Mouse (Mus musculus): ENCODE data around the gene Slc22a8.

The Slc22a8 gene

GRCm38 (mm10) chr19:8599229-8599628 lies 8.2 kb downstream of the Slc22a8 start:
- no peak for DNase-seq (ENCODE audit: low spot score)

- DNase-seq (ENCODE audit: low spot score): no peak
These were observed 10.9 kb downstream of the Slc22a8 start for GRCm38 (mm10) chr19:8601922-8602321.

GRCm38 (mm10) chr19:8602914-8603313 lies 11.9 kb downstream of the Slc22a8 start:
- no peak for DNase-seq (ENCODE audit: low spot score)

DNA sequence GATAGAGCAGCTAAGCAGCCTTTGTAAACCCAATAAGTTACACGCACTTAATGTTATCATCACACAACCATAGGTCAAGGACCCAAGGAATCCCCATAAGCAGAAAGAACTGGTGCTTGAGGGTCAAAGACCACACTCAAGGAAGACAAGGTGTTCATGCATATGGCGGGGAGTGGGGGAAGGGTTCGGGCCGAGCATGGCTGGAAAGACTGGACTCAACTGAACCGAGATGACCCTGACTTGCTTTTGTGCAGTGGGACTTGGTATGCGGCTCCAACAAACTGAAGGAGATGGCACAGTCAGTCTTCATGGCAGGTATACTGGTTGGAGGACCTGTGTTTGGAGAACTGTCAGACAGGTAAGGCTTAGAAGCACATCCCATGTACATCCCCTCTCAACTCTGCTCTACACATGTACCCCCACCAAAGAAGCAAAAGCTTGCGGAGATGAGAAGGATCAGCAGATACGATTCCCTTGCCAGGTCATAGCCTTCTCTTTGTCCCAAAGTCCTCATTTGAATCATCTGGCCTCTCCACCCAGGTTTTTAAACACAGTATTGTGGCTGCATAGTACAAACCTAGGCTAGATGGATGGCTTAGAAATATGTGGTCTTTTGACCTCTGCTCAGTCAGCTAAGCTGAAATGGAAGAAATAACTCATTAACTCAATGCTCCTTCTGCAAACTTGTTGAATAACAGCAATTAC lies 13.6 kb downstream of the Slc22a8 start:
- no peak for DNase-seq (ENCODE audit: low spot score)

- no peak for DNase-seq (ENCODE audit: low spot score)
These were observed 14.1 kb downstream of the Slc22a8 start for GRCm38 (mm10) chr19:8605241-8605558.

GRCm38 (mm10) chr19:8611358-8612123 lies 20.5 kb downstream of the Slc22a8 start:
- DNase-seq (ENCODE audit: low spot score): no peak

GRCm38 (mm10) chr19:8613111-8613510 lies 22.1 kb downstream of the Slc22a8 start:
- DNase-seq (ENCODE audit: low spot score): no peak

DNA sequence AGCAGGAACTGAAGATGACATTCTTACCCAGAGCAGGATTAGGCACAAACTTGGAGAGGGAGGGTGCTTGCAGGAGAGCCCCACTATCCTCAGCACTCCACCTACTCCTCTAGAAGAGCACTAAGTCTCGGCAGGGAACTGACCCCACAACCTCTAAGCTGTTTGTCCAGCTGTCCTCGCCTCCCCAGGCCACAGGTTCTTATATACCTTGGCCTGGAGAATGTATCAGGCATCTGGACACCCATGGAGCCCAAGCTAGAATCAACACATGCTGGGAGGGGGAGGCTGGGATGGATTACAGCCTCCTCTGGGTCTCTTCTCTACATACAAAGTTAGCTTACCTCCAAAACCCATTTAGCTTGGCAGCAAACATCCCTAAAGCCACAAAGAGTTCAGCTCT lies 23.3 kb downstream of the Slc22a8 start:
- no peak for DNase-seq (ENCODE audit: low spot score)

DNA sequence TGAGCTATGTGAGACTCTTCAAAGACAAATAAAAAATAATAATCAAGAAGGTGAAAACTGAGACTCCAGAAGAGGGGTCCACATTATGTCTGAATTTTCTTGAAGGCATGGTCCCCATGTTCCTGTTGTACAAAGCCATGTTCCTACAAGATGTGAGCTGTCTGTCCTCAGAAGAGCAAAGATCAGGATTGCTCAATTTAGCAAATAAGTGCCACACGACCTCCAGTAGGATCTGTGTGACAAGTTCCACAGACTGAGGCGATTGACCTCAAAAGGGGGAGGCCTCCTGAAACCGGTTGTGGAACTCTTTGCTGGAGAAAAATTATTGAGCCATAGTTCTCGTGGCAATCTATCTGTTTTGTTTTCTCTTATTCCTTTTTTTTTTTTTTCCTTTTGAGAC lies 25.3 kb downstream of the Slc22a8 start:
- no peak for DNase-seq (ENCODE audit: low spot score)

GRCm38 (mm10) chr19:8617904-8618303 lies 26.9 kb downstream of the Slc22a8 start, which contains the start of gene Slc22a6:
Gene Slc22a6, plus strand, starts transcription at chr19:8618039.
- DNase-seq (ENCODE audit: low spot score): no peak

- DNase-seq (ENCODE audit: low spot score): no peak
These were observed 30.0 kb downstream of the Slc22a8 start for GRCm38 (mm10) chr19:8621098-8621497.

DNA sequence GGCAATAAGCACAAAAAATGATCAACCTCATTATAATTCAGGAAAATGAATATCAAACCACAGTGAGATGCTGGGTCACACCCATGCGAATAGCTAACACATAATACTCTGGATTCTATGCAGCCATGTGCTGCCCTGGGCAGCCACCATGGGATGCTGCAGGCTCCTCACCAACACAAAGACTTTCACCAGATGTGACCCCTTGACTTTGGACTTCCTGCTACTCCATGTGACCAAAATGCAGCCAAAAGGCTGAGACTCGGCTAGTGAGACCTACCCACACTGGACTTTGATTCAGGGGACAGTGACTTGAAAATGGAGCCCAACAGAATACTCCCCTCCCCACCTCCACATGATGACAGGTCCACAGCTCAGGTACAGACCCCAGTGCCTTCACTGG lies 39.2 kb downstream of the Slc22a8 start:
- no peak for DNase-seq (ENCODE audit: low spot score)

- DNase-seq (ENCODE audit: low spot score): no peak
These were observed 39.8 kb downstream of the Slc22a8 start for GRCm38 (mm10) chr19:8630826-8631225.

DNA sequence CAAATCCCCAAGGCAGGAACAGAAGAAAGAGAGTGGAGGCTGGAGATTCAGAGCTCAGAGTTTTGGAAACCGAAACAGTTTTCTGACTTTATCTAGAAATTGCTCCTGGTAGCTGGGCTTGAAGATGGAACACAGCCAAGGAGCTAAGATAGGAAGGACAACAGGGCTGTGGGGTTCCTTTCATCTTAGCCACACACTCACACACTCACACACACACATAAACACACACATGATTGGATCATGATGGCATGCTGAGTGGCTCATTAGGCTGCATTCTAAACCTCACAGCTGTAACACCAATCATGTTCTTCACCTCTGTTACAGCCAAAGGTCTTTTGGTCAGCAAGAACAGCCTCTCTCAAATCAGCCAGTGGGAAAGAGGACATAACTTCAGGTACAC lies 41.0 kb downstream of the Slc22a8 start:
- DNase-seq (ENCODE audit: low spot score): no peak

DNA sequence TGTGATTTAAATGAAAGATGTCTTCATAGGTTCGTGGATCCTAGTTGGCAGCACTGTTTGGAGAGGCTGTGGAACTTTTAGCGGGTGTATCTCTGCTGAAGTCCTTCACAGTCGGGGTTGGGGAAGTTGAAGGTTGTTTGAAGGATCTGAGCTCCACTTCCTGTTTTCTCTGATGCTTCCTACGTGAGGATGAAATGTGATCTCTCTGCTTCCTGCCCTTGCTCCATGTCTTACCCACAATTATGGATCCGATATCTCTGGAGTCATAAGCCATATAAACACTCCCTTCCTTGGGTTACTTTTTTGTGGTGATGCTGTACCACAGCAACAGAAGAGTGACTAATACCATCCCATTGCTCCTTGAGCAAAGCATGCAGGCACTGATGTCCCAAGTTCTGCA lies 51.0 kb downstream of the Slc22a8 start:
- no peak for DNase-seq (ENCODE audit: low spot score)

DNA sequence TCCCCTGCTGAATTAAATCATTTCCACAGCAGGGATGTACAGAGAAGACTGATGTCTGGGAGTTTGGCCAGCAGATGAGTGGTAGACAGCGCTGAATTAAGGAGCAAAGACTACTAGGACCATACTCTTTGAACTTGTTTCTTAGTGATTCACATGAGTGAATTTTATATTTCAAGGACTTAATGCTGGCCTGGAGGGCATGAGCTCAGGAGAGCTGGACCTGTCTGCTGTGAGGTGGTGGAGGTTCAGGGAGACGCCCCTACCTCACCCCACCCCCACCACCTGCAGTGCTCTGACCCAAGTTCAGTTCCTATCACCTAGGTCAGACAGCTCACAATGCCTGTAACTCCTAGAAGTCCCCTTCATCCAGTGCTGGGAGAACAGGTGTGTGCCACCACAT lies 55.3 kb downstream of the Slc22a8 start:
- DNase-seq (ENCODE audit: low spot score): no peak

DNA sequence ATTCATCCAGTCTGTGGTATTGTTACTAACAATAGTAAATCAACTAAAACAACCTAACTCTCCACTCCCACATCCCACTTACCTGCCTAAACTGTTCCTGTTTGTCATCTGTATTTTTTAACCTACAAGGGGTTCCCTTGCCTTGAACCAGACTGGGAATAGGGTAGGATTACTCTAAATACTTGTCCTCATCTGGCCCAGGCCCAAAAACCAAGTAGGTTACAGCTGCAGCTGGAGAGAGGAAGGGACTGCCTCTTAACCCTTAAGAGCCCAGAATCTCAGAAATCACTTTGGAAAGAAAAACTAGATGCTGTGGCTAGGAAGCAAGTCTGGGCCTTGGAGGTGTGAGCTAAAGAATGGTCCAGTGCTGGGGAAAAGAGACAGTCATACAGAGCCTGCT lies 64.8 kb downstream of the Slc22a8 start:
- DNase-seq (ENCODE audit: low spot score): no peak

GRCm38 (mm10) chr19:8656341-8656740 lies 65.3 kb downstream of the Slc22a8 start:
- no peak for DNase-seq (ENCODE audit: low spot score)
